Mouse (Mus musculus) midbrain, embryonic 12.5 days (tissue): ENCODE results near the gene Slc17a7. TPM values are rescaled to one million over a fixed set of nuclear protein-coding genes. Genes with fewer than 3 reads are reported as not detected.
"Not testable (repeated sequence)": the region's sequence is repeated elsewhere in the genome, so short reads cannot be mapped to it uniquely, and the experiment has no call there.

Experiments used
- ATAC-seq: fragments of 200-750 bp; cut with Nextera tagmentation; 2 replicates; pipeline ENCODE4 v1.8.0; 2017; ENCODE audit warnings: low read depth, moderate TSS enrichment, moderate library complexity; ENCODE audit not compliant: low FRiP score
- H3K27ac ChIP-seq: fragments of 300-500 bp; sonication (generic); replicated peaks from 2 replicates; pipeline ENCODE4 v1.5.1; 2016; ENCODE audit warnings: mild to moderate bottlenecking
- H3K27me3 ChIP-seq: fragments of 300-500 bp; sonication (generic); 2 replicates; pipeline ENCODE4 v1.6.1; 2016; ENCODE audit warnings: mild to moderate bottlenecking
- H3K36me3 ChIP-seq: fragments of 300-500 bp; sonication (generic); 2 replicates; pipeline ENCODE4 v1.6.1; 2016
- H3K4me1 ChIP-seq: fragments of 300-500 bp; sonication (generic); 2 replicates; pipeline ENCODE4 v1.6.1; 2016
- H3K4me2 ChIP-seq: fragments of 300-500 bp; sonication (generic); replicated peaks from 2 replicates; pipeline ENCODE4 v1.6.1; 2016; ENCODE audit warnings: mild to moderate bottlenecking, moderate library complexity
- H3K4me3 ChIP-seq: fragments of 300-500 bp; sonication (generic); 2 replicates; pipeline ENCODE4 v1.5.1; 2016; ENCODE audit warnings: mild to moderate bottlenecking
- H3K9ac ChIP-seq: fragments of 300-500 bp; sonication (generic); replicated peaks from 2 replicates; pipeline ENCODE4 v1.6.1; 2016; ENCODE audit warnings: mild to moderate bottlenecking, moderate library complexity
- H3K9me3 ChIP-seq: fragments of 300-500 bp; sonication (generic); 2 replicates; pipeline ENCODE4 v1.6.1; 2016; ENCODE audit warnings: mild to moderate bottlenecking
- WGBS: fragments of 180-500 bp; shearing (Covaris S2); methylation state at CpG from one replicate; pipeline ENCODE4 v1.1.7; 2016; 5-methylcytosine and 5-hydroxymethylcytosine counted together
- polyA plus RNA-seq: library from polyadenylated mRNA; unstranded; fragments of >200 nt; fragmentation: Nextera tagmentation; extraction: Ambion mirVana; gene quantifications from 2 replicates; pipeline ENCODE4 v1.2.1, GENCODE M21; 2016

The Slc17a7 gene
- polyA plus RNA-seq, 1 experiment from 2014 or later, result 0.61 TPM

DNA sequence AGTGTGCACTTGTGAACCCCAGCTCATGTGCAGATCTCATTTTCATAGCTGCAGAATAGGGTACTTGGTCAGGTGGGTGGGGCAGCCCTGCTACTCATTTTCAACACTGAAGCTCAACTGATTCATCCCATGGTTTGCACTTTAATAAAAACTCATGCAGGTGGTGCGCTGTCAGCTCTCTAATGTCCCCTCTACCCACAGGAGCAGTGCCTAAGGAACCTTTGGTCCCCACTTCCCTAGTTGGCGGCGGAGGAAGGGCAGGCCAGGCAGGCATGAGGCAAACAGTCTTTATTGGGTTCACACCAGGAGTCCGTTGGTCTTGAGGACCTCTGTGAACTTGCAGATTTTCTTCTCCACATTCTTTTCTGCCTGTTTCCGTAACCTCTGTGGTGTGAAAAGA is 38.1 kb upstream of the Slc17a7 start:
- H3K4me1 ChIP-seq, result peaks cover 59% of the 10 kb centered on the region
- H3K36me3 ChIP-seq, result peaks cover 53% of the 10 kb centered on the region
- H3K9me3 ChIP-seq, H3K27me3 ChIP-seq, H3K4me2 ChIP-seq, ATAC-seq, H3K4me3 ChIP-seq: not testable (repeated sequence)
- H3K9ac ChIP-seq, result peak overlapping the region; percentile 55; the same call in 1 of the 2 replicates
- H3K27ac ChIP-seq, result peak overlapping the region; percentile 85
- WGBS, result 61% methylated on average over 5 of the region's 5 CpGs

DNA sequence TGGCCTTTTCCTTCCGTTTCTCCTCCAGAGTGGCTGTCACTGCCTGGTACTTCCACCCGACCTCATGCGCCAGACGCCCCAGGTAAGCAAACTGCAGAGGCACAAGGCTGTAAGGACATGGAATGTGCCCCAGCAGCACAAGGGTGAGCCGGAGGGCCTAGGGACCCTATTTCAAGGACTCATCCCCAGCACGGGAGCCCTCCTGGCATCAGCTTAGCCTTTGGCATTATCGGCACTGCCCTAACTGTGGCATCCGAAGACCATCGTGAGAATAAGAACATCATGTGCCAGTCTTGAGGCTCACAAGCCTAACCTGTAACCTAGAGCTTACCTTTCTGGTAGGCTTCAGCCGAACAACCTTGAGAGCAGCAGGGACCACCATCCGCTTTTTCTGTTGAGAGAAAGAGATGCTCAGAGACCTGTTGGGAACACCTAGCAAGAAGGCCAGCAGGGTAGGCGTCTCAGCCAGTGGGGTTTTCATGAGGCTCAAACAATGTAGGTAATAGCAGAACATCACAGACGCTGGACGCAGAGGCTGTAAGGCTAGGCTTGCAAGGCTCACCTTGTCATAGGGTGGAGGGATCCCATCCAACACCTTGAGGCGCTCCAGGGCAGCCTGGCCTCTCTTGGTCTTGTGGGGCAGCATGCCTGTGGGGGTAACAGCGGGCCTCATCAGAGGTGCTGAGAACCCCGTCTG is 37.5 kb upstream of the Slc17a7 start:
- H3K9ac ChIP-seq, result peak overlapping the region; percentile 99
- peak overlapping the region; percentile 90 for H3K27ac ChIP-seq
- no peaks in the 10 kb centered on the region for H3K9me3 ChIP-seq
- 78% methylated on average over 17 of the region's 17 CpGs for WGBS
- no peaks in the 10 kb centered on the region for H3K27me3 ChIP-seq
- peak overlapping the region; percentile 94 for H3K4me3 ChIP-seq
- ATAC-seq, result no peak
- peak overlapping the region; percentile 94 for H3K4me2 ChIP-seq
- H3K4me1 ChIP-seq, result peaks cover 53% of the 10 kb centered on the region
- H3K36me3 ChIP-seq, result peaks cover 46% of the 10 kb centered on the region

GRCm38 (mm10) chr7:45126844-45127699 is 36.7 kb upstream of the Slc17a7 start:
- no peaks in the 10 kb centered on the region for H3K9me3 ChIP-seq
- no peak for ATAC-seq
- H3K27ac ChIP-seq, result peak overlapping the region; percentile 90
- H3K4me3 ChIP-seq, result peak overlapping the region; percentile 94
- H3K9ac ChIP-seq, result peak overlapping the region; percentile 99
- no peaks in the 10 kb centered on the region for H3K27me3 ChIP-seq
- H3K4me2 ChIP-seq, result peak overlapping the region; percentile 94
- peaks cover 39% of the 10 kb centered on the region for H3K36me3 ChIP-seq
- H3K4me1 ChIP-seq, result peaks cover 51% of the 10 kb centered on the region
- 51% methylated on average over 21 of the region's 21 CpGs for WGBS

- no peak for ATAC-seq
- Histone ChIP-seq H3K27me3 (no peaks in the 10 kb centered on the region), H3K4me3 (peak overlapping the region; percentile 94), H3K4me2 (peak overlapping the region; percentile 94), H3K9me3 (no peaks in the 10 kb centered on the region), H3K4me1 (peaks cover 46% of the 10 kb centered on the region), H3K9ac (peak overlapping the region; percentile 99), H3K27ac (peak overlapping the region; percentile 90), H3K36me3 (peaks cover 32% of the 10 kb centered on the region)
- WGBS, result 1% methylated on average over 6 of the region's 6 CpGs
Observed at GRCm38 (mm10) chr7:45127700-45128224, 36.0 kb upstream of the Slc17a7 start.

- Histone ChIP-seq H3K36me3 (peaks cover 27% of the 10 kb centered on the region), H3K4me2 (peak within 1 kb of the TSS; percentile 94), H3K27me3 (0 out of 2 replicates have a peak, but pooled peaks cover 2% of the 10 kb centered on the region), H3K9ac (peak within 1 kb of the TSS; percentile 99), H3K9me3 (0 out of 2 replicates have a peak, but pooled peaks cover 2% of the 10 kb centered on the region), H3K4me1 (peaks cover 38% of the 10 kb centered on the region), H3K27ac (peak within 1 kb of the TSS; percentile 90), H3K4me3 (peak within 1 kb of the TSS; percentile 94)
- under 1% methylated on average over 48 of the region's 48 CpGs for WGBS
- ATAC-seq, result peak; percentile 92
Observed at GRCm38 (mm10) chr7:45128624-45129246, 35.0 kb upstream of the Slc17a7 start, which contains the start of gene Rpl13a. TSS of gene Rpl13a (minus strand) at chr7:45128761.

DNA sequence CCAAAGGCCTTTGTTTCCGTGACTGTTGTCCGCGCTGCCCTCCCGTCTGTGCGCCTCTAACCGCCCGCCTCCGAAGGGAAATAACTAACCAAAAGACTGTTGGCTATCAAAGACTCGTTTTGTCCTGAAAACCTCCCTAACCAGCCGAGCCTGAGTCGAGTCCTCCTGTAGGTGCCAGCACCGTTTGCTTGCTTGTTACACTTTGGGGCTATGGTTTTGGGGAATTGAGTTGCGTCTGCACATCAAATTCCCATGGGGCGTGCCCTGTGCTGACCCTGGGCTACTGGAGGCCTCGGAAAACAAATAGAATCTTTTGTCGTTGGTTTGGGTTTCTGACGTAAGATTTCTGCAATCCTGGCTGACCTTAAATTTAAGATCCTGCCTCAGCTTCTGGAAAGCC is 34.4 kb upstream of the Slc17a7 start:
- 0 out of 2 replicates have a peak, but pooled peaks cover 2% of the 10 kb centered on the region for H3K9me3 ChIP-seq
- under 1% methylated on average over 17 of the region's 17 CpGs for WGBS
- peaks cover 27% of the 10 kb centered on the region for H3K36me3 ChIP-seq
- H3K27ac ChIP-seq, result peak overlapping the region; percentile 88
- peak overlapping the region; percentile 94 for H3K4me3 ChIP-seq
- H3K4me1 ChIP-seq, result peaks cover 38% of the 10 kb centered on the region
- peaks cover 6% of the 10 kb centered on the region; the same call in 1 of the 2 replicates for H3K27me3 ChIP-seq
- no peak; the same call in 1 of the 2 replicates for ATAC-seq
- H3K9ac ChIP-seq, result peak overlapping the region; percentile 52
- peak overlapping the region; percentile 56 for H3K4me2 ChIP-seq

GRCm38 (mm10) chr7:45129776-45130512 is 33.8 kb upstream of the Slc17a7 start:
- ATAC-seq, result no peak
- 0 out of 2 replicates have a peak overlapping the region, but pooled peaks have one; percentile 52 for H3K9ac ChIP-seq
- H3K4me3 ChIP-seq, result 0 out of 2 replicates have a peak overlapping the region, but pooled peaks have one; percentile 94
- WGBS, result 53% methylated on average over 15 of the region's 15 CpGs
- peaks cover 33% of the 10 kb centered on the region for H3K4me1 ChIP-seq
- peak overlapping the region; percentile 88 for H3K27ac ChIP-seq
- 0 out of 2 replicates have a peak, but pooled peaks cover 2% of the 10 kb centered on the region for H3K9me3 ChIP-seq
- H3K4me2 ChIP-seq, result peak overlapping the region; percentile 56
- H3K36me3 ChIP-seq, result peaks cover 25% of the 10 kb centered on the region
- peaks cover 12% of the 10 kb centered on the region for H3K27me3 ChIP-seq

- Histone ChIP-seq H3K27ac (no peak overlapping the region), H3K9ac (no peak overlapping the region), H3K4me2 (no peak overlapping the region), H3K4me1 (peaks cover 27% of the 10 kb centered on the region), H3K9me3 (0 out of 2 replicates have a peak, but pooled peaks cover 2% of the 10 kb centered on the region), H3K4me3 (no peak overlapping the region), H3K36me3 (peaks cover 6% of the 10 kb centered on the region), H3K27me3 (peaks cover 25% of the 10 kb centered on the region)
- 74% methylated on average over 11 of the region's 11 CpGs for WGBS
- ATAC-seq, result no peak
Observed at GRCm38 (mm10) chr7:45131850-45132249, 31.9 kb upstream of the Slc17a7 start.

- H3K4me1 ChIP-seq, result peaks cover 18% of the 10 kb centered on the region
- ATAC-seq, result no peak
- peaks cover 34% of the 10 kb centered on the region for H3K27me3 ChIP-seq
- H3K9me3 ChIP-seq, result 0 out of 2 replicates have a peak, but pooled peaks cover 2% of the 10 kb centered on the region
- WGBS, result 77% methylated on average over 8 of the region's 8 CpGs
- no peak overlapping the region for H3K4me3 ChIP-seq
- no peak overlapping the region for H3K9ac ChIP-seq
- no peak overlapping the region for H3K27ac ChIP-seq
- H3K4me2 ChIP-seq, result no peak overlapping the region
- no peaks in the 10 kb centered on the region for H3K36me3 ChIP-seq
Observed at GRCm38 (mm10) chr7:45133446-45134159, 30.1 kb upstream of the Slc17a7 start.

DNA sequence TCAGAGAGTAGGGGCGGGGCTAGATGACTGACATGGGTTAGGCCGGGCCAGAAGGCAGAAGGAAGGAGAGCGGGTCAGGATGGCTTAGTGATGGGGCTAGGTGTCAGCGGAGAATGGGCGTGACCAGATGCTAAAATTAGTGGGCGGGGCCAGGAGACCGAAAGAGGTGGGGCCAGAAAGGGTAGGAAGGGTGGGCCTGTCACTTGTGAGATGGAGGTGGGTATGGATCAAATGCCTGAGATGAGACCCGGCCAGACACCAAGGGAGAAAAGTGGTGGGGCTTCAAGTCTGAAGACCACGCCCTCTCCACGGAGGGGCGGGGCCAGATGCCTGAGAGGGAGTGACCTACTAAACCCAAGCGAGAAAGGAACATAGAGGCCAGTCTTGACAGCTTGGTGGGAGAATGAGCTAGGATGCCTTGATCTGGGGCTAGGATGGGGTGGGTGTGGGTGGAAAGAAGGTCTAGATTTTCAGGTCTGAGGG is 29.2 kb upstream of the Slc17a7 start:
- WGBS, result 7% methylated on average over 12 of the region's 12 CpGs
- Histone ChIP-seq H3K4me3 (no peak overlapping the region), H3K9me3 (0 out of 2 replicates have a peak, but pooled peaks cover 2% of the 10 kb centered on the region), H3K36me3 (no peaks in the 10 kb centered on the region), H3K9ac (no peak overlapping the region), H3K4me1 (peaks cover 15% of the 10 kb centered on the region), H3K27me3 (peaks cover 34% of the 10 kb centered on the region), H3K27ac (no peak overlapping the region), H3K4me2 (no peak overlapping the region)
- ATAC-seq, result no peak
